Mouse (Mus musculus): ENCODE data around the gene Gm10277. TPM values are rescaled to one million over a fixed set of nuclear protein-coding genes. Genes with fewer than 3 reads are reported as not detected.
A peak's percentile ranks its signal among the peaks of the same experiment; 100 is the strongest.

Gm10277 gene
- polyA plus RNA-seq, 2 experiments from 2014 or later, result 0.32 to 0.34 TPM

DNA sequence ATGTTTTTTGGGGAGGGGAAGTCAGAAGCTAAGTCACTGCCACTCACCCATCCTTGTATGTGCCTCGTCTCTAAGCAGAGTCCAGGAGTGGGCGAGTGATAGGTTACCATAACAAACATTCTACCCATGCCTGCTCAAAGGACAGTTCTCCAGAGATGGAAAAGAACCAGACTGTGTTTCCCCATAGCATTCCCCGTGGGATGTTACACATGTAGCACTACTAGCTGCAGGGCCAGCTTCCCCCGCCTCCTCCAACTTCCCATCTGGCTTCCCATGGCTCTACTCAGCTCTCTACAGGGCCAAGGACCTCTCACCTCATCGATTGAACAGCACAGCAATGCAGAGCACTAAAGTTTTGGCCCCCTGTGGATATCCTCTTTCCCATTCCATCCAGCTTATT lies 7.7 kb upstream of the Gm10277 start:
- no peak for ATAC-seq

GRCm38 (mm10) chr11:77793238-77793930 lies 5.8 kb upstream of the Gm10277 start:
- ATAC-seq, result peak; percentile 83

DNA sequence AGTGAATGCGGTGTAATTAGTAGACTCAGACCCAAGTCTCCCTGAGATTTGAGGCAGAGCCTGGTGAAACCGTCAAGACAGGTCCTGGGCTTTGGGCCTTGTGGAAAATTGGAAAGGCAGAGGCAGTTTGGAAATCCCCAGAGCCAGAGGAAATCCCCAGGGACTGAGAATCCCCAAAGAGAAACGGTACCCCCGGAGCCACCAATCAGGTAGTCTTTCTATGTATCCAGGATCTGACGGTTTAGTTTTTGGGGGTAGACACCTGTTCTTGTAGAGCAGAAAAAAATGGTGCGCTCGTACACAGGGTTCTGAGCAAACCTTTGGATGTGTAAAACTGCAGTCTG lies 5.0 kb upstream of the Gm10277 start:
- no peak for ATAC-seq

DNA sequence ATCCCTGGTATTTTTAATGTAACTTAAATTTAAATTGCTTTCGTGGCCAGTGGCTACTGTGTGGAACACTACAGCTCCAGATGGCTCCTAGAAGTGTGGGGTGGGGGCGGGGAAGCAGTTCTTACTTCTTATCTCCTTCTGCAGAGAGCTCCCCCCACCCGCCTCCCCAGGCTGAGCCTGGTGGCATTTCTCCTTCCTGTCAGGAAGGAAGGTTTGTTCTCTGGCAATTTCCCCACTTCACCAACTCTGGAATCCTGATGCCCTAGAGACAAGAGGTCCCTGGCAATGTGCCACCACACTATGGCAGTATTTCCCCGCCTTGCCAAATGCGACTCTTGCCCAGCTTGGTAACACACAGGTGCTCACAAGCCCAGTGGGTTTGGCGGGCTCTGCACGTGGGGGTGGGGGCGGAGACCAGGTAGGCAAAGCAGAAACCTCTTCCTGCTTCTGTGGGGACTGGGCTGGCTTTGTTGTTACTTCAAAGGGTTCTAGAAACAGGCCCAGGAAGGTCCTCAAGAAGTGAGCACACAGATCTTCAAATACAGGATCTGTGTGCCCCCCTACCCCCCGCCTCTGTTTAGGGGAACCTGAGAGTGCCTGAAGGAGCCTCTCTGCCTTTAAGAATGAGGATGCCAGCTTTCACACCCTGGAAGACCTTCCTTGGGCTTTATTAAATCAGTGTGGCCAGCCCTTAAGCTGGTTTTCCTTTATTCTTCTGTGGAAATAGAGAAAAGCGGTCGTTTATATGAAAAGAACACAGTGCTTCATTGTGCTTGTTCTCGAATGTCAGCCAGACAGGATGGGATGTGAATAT lies 4.4 kb upstream of the Gm10277 start:
- peak; percentile 81 for ATAC-seq

GRCm38 (mm10) chr11:77791241-77791727 lies 3.7 kb upstream of the Gm10277 start:
- ATAC-seq, result no peak

DNA sequence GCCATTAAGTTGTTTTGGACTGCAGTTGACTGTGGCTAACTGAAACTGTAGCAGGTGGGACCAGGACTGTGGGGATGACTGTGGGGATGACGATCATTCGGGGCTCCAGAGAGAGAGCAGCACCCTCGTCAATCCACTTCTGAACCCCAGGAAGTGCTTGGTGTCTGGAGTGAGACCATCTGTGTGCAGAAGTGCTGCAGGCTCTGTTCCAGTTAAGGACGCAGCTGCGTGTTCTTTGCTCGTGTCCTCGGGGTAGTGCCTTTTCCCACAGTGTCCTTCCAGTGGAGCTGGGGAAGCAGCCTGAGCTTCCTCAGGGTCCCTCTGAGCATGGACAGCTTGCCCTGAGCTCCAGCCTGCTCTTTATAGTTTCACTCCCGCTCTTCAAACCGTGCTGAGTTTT lies 2.7 kb upstream of the Gm10277 start:
- ATAC-seq, result no peak

- ATAC-seq, result no peak
Observed at GRCm38 (mm10) chr11:77789512-77789911, 2.0 kb upstream of the Gm10277 start.

DNA sequence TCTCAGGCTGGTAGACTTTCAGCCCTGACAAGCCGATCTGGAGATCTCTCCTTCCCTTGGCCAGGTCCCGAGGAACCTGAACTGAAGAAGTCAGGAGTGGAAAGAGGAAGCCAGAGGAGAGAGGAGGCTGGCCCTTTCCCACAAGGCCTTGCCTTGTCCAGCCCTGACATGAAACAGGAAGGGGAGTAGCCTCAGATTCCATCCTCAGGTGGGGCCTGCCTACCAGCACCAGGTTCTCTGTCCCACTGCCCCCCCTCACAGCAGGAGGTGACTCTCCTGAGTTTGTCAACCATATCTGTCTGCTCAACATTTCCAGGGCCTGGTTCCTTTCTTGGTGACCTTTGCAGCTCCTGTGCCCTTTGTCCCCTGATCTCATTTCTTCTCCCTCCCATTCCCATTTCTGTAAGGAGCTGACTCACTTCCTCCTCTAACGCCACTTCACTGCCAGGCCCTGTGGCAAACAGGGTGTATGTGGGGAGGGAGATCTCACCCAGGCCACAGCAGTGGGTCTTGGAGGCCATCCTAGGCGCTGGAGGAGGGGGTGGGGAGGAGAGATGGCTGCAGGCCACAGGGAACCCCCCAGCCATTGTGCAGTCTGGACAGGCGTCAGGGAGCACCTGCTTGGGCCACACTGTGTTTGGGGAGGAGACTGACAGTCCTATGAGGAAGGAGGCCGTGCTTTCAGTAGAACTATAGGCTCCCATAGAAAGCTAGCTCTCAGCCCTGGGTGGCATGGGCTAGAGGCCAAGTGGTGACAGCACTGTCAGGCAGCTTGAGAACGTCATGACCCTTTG lies 1.6 kb downstream of the Gm10277 start:
- ATAC-seq, result no peak

- ATAC-seq, result no peak
Observed at GRCm38 (mm10) chr11:77785396-77785767, 2.2 kb downstream of the Gm10277 start.

DNA sequence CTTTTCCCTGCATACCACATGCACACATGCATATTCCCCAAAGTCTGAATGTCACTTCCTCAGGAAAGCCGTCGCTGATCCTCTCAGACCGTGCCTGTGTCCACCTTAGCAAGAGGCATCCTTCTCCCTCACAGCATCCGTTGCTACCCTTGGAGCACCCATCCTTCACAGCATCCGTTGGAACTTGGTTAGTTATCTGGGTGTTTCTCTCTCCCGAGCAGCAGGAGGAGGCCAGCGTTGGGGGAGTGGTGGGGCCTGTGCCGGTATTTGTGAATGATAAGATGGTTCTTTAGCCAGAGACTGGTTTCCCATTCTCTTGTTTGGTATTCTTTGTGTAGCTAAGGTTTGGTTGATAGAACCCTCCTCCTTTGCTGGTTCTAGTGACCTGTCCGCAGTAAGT lies 2.7 kb downstream of the Gm10277 start:
- ATAC-seq, result no peak

DNA sequence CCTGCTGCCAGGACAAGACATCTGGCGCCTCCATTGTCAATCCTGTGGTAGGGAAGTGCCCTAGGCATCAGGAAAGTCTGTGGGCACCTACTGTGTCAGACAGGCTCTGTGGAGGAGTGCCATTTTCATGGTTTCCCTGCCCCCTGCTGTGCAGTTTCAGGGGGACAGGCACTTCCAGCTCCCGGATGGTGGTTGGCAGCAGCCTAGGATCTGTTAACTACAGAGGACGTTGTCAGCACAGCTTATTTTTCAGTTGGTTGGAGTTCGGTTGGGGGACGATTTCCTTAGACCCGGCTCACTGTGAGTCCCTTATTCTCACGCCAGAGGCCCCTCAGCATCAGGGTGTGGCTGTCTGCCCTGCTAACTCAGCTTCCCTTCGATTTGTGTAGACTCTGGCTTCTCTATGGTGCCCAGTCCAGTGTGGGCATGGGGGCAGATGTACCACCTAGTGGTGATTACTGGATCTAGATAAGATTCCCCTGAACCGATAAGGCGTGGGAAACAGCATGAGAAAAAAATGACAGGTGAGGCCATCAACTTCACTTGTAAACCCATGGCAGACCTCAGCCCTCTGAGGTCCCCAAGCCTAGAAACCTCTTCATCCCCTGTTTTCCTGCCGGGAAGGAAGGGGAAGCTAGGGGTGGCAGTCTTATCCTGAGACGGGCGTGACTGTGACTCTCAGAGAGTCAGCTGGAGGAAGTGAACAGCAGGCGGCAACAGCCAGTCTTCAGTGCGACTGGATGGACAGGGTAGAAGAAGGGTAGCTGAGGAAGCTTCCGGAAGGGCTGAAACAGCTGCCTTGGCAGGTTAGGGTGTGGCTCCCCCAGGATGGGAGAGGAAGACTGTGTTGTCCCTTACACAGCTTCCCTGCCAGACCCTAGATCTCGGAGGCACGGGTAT lies 3.5 kb downstream of the Gm10277 start:
- peak; percentile 37 for ATAC-seq

GRCm38 (mm10) chr11:77783211-77783746 lies 4.3 kb downstream of the Gm10277 start:
- ATAC-seq, result no peak

GRCm38 (mm10) chr11:77782104-77782815 lies 5.3 kb downstream of the Gm10277 start:
- no peak for ATAC-seq

DNA sequence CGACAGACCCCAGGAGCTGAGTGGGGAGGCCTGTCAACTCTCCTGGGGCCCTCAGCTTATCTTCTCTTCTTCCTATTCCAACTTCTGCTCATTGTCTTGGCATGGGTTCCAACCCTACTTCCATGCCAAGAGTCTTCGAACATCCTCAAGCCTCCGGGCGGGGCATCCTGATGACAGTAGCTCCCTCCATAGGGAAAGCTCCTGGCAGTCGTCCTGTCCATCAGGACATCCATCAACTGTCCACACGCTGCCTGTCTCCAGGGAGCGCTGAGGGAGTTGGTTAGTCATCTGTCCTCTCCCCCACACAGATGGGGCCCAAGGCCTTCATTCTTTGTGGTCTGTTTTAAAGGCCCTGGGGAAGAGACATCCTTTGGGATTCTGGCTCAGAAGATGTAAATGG lies 6.5 kb downstream of the Gm10277 start:
- no peak for ATAC-seq

DNA sequence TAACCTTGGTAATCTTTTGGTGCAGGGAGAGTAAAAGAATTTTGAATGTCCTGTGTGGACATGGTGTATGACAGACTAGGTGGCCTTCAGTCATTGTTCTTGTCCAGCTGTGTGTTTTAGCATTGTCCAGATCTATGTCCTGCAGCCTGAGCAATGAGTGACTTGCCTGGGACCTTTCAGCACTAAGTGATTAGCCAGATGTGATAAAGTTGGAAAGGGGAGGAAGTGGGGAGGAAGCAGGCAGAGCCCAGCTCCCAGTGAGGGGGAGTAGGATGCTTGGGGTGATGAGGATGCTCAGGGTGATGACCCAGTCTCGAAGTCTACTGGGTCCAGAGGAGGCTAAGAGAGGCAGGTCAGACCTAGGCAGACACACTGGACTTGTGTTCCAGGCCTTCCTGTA lies 8.3 kb downstream of the Gm10277 start:
- no peak for ATAC-seq

DNA sequence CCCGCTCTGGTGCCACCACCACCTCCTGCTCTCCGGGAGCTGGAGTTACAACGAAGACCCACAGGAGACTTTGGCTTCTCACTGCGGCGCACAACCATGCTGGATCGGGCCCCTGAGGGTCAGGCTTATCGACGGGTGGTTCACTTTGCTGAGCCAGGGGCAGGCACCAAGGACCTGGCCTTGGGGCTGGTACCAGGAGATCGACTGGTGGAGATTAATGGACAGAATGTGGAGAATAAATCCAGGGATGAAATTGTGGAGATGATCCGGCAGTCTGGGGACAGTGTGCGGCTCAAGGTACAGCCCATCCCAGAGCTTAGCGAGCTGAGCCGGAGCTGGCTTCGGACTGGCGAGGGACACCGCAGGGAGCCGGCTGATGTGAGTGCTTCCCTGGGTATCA lies 9.6 kb downstream of the Gm10277 start:
- no peak for ATAC-seq

GRCm38 (mm10) chr11:77777436-77777835 lies 10.1 kb downstream of the Gm10277 start:
- ATAC-seq, result no peak

- ATAC-seq, result no peak
Observed at GRCm38 (mm10) chr11:77775701-77776400, 11.7 kb downstream of the Gm10277 start.

DNA sequence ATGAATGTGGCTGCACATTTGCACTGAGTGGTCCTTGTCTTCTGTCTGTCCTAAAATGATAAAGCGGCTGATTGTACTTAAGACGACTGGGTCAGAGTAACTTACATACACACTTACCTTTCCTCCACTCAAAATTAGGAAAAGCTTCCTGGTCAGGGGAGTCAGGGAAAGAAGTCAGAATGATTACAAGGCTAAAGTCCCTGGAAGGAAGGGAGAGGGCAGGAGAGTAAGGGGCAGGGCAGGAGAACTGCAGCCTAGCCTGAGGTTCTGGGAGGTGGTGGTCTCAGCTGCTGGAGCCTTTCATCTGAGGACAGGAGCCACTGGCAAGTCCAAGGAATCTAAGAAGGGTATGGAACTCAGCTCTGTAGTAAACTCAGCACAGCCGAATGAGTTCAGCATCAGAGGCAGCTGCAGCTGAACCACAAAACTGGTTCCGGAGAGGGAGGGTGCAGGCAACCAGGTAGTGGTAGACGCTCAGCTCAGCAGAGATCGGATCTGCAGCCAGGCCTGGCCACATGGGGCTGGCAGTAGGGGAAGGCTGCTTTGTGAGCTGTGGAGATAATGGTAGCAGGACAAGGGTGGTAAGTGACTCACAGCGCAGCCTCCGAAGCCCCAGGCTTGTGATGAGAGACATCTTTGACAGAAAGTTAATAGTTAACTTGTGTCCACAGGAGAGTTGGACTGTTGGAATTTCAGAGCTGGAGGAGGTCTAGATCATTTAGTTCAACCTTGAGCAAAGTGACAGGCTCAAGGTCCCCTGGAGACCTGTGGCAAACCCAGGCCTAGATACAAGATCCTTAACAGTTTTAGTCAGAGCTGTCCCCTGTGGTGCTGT lies 15.5 kb downstream of the Gm10277 start:
- no peak for ATAC-seq

DNA sequence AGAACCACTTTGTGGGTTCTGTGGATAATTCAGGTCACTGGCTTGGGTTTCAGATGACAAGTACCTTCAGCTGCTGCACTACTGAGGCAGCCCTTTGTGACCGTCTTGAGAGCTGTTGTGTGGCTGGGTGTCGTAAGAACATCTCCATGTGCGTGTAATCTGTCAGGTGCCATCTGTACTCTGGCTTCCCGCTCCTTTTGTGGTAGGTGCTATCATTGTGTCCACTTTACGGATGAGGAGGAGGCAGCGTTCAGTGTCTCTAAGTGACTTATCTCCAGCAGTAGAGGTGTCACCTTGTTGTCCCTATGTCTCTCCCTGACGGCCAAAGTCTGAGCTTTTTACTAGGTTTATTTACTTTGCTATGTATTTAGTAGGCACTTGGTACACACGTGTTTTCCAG lies 17.2 kb downstream of the Gm10277 start:
- ATAC-seq, result no peak

Measured in CD4-positive, CD25-positive, alpha-beta regulatory T cell, adult 4 months (primary cell).